Mouse (Mus musculus) layer of hippocampus, adult 11-12 months (tissue): ENCODE data around the gene Chka.
A peak's percentile ranks its signal among the peaks of the same experiment; 100 is the strongest.

ENCODE experiments used
- DNase-seq: peaks from one replicate; pipeline ENCODE4 v3.0.0; 2022; ENCODE audit warnings: low spot score

Gene Chka

DNA sequence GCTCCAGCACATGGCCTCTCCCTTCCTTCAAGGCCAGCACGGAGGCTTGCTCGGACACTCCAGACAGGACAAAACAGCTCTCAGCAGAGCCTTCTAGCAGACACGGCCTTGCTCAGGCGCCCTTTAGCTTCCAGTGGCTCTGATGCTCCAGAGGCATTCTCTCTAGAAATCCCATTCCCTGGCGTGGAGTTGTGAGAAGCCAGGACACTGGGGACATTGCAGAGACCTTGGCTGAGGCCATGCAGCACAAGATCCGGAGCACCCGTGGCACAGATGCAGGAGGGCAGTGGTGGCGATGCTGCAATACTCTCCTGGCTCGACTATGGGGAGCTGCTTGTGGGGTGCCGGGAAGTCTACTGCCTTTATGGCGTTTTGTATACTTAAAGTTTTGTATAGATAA lies 65.2 kb downstream of the Chka start:
- DNase-seq = no peak

DNA sequence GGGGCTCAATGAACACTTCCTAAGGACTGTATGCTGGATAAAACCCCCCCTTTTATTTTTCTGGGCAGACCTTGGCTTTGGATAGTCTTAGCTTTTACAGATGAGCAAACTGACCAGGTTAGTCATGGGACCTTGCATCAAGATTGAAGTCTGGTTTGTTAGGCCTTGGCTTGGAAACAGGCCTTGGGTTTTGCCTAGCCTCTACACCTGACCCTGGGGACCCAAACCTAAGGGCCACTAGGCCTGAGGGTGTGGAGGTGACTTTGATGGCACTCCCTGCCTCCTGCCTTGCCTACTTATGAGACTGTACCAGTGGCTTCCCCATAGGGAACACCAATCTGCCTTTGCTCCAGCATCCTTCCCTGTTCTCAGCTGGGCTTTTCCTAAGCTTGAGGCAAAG lies 68.4 kb downstream of the Chka start:
- DNase-seq = no peak

DNA sequence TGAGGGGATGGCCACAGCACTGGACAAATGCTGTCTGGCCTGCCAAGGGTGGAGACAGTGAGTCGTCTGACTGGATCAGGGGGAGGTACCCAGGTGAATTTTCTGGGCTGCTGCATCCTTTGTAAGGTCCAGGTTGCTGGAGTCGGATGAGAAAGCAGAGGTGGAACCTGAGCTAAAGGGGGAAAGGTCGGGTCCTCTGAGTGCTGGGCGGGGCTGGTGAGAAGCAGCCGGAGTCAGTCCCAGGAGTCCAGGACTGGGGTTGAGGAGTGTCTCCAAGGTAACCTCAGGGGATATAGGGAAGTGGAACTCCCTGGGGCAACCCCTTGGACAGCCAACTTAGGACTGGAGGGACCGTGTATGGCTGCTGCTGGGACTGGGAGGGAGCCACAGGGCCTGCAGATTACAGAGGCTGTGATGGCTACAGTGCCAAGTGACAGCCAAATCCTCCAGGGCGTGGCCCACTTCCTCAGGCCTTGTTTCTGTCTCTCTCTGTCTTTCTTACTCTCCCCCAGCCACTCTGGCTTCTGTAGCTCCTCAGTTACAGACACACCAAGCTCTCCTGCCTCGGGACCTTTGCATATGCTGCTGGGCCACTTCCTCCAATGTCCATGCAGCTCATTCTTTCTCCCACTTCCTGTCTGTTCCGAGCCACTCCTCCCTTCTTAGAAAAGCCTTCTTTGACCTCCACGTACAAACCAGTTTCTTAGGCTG lies 71.2 kb downstream of the Chka start:
- no peak for DNase-seq

DNA sequence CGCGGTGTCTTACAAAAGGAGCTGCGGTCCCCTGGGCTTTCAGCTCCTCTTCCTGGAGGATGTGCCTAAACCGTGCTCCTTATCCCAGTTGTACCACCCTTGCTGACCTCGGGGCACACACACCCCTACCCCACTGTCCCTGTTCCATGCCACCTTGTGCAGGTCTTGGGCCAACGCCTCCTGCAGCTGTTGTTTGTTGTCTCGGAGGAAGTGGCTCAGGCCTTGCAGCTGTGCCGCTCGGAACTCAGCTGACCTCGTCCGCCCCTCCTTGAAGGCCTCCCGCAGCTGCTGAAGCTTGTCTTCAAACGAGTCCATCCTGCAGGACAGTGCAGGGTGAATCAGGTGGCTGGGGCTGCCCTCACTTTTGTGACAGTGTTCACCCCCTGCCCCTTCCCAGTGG lies 72.0 kb downstream of the Chka start:
- no peak for DNase-seq

DNA sequence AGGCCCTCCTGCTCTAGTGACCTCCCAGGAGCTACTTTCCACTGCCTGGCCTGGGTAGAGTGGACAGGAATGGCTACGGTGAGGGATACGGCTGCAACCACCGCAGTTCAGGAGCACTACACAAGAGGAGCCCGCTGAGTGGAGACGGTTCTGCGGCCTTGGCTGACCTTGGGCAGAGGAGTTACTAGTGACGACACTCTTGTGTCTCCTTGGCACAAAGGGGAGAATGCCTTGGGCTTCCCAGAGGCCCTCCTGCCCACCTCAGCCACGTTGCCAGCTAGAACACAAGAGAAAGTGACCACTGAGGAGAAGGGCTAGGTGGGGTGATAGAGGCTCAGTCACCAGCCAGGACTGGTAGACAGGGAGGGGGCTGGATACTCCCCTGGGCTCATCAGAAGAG lies 72.6 kb downstream of the Chka start:
- DNase-seq = no peak

DNA sequence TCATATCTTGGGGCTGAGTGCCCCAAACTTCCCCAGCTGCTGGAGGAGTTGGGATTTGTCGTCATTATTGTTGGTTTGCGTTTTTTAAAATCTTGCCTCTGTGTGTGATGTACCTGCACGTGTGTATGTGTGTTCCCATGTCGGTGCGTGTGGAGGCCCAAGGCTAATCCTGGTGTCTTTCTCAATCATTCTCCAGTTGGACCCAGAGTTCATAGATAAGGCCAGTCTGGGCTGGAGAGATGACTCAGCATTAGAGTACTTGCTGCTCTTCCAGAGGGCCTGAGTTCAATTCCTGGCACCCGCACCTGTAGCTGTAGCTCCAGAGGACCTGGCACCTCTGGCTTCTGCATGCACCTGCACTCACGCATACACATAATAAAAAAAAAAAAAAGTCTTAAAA lies 73.3 kb downstream of the Chka start:
- no peak for DNase-seq

DNA sequence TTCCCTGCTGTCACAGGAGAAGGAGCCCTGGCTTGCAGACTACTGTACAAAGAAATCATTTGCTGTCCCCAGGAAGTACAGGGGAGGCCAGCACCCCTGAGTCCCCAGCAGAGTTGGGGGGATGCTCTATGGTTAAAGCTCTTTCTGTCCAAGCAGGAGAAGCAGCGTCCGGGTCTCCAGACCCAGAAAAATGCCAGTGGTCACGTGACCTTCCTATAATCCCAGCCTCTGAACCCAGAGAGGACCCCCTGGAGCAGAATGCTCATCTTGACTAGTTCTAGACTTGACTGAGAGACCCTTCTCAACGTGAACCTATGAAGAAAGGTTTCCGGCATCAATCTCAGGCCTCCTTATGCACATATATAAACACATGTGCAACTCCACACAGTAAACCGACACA lies 74.3 kb downstream of the Chka start:
- no peak for DNase-seq

DNA sequence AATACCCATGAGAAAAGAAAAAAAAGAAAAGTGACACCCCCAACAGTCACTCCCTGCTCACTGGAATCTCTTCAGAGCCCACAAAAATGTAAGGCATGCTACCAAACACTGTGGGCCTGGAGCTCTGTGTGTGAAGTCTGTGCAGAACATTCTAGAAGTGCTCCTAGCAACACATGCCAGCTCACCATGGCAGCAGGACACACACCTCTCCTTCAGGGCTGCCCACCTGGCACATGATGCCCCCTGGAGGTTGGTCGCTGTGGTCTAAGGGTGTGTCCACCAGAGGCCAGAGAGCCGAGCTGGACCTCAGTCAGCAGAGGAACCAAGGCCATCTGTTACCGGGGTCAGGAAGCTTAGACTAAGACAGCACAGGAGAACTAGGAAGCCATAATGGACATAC lies 74.7 kb downstream of the Chka start:
- no peak for DNase-seq

DNA sequence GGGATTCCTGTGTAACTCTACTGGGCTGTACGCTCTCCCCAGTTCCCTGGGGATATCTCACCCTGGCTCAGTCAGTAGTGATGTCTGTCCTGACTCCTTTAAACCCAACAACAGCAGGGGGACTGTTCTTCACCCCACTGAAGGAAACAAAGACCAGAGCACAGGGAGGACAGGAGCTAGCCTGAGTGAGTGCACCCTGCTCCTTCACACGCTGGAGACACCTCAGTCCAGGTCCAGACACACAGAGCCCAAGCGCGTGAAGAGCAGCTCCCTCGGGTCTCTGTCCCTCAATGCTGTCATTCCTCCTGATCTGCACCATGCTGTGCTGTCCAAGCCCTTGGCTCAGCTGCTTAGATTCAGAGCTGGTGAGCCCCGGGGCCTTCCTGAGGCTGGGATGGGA lies 75.1 kb downstream of the Chka start:
- DNase-seq = no peak

DNA sequence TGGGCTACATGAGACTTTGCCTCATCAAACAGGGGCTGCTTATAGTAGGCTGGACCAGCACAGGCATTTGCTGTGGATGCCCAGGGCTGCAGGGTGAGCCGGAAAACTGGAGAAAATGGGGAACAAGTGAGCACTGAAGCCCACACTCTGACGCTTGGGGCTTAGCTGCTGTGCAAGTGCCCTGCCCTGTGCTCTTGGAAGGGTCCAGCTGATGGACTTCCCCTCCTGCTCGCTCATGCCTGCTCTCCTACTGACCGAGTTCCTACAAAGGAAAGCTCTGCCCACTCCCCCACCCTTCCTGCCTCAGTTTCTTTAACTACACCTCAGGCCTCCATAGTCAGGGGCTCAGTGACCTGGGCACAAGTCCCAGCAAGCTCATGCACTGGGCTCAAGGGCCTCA lies 76.4 kb downstream of the Chka start:
- DNase-seq = no peak

DNA sequence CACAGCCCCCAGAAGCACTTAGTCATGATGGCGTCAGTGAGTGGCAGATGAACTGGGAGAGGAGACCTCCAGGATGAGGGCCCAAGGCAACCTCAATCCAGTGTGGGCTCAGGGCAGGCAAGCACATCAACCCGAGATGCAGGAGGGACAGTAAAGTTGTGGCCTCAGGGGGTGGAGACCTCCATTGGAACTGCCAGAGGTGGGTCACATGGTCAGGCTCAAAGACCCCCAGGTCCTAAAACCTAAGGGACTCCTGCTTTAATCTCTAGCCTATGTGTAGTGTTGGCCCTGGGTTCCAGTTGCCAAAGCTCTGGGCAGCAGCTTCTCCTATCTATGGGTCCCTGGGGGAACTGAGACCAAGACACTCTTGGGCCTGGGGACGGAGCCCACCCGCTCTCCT lies 77.2 kb downstream of the Chka start:
- no peak for DNase-seq

DNA sequence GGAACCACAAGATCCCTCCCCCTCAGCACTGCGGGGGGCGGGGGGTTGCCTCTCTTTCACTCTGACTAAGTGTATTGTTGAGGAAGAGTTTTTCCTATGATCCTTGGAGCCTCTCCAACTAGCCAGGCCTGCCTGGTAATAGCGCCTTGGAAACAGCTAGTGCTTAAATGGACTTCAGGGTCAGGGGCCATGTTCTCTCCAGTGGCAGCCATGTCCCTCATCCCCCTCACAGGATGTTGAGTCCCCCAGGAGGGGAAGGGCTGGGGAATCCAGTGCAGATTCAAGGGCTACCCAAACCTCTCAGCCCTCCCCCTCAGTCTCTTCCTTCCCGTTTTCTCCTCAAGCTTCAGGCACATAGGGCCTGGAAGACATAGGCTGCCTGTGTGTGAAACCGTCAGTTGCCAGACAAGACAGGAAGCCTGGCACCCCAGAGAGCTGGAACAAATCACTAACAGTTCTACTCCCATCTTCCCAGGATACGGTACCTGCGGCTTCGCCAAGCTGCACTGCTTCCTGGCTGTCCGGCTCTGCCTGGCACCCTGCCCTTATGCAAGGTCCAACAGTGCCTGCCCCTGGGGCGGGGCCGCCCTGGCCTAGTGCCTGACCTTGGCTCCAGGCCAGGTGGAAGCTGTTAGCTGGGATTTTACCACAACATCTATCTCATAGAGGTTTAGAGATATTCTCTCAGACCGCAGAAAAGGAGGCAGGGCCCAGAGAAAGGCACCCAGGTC lies 77.8 kb downstream of the Chka start, which contains the start of gene Aldh3b1:
Gene Aldh3b1 (minus strand): TSS at position 598 of the 731 bp plus-strand sequence.
- peak; percentile 83 for DNase-seq

DNA sequence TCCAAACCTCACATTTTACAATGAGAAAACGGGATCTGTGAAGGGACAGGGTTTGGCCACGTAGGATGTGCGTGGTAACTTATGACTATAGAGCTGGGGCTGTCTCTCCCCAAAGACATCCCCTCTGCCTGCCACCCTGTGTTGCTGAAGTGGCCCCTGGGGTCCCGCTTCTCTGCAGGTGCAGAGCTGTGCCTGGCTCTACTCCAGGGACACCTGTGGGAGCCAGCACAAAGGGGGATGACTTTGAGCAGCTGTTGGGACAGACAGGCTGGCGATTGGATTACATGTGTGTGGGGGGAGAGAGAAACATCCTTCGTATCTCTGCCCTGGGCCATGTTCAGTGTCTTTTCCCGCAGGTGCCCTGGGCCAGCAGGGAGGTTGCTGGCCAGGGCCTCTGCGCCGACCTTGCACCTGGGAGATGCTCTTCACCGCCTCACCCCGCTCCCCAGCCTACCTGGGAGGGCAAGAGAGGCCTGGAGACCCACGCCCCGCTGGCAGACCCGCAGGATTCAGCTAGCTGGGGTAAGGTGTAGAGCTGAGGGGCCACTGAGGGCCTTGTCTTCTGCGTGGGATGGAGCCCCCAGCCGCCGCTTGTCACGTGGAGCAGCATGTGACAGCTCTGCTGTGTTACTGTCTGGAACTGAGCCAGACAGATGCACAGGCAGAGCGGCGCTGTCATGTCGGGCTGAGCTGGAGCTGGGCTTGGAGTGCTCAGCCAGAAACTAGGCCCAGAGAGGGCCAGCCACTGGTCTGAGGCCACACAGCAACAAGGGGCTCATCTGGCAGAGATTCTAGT lies 78.9 kb downstream of the Chka start:
- no peak for DNase-seq

DNA sequence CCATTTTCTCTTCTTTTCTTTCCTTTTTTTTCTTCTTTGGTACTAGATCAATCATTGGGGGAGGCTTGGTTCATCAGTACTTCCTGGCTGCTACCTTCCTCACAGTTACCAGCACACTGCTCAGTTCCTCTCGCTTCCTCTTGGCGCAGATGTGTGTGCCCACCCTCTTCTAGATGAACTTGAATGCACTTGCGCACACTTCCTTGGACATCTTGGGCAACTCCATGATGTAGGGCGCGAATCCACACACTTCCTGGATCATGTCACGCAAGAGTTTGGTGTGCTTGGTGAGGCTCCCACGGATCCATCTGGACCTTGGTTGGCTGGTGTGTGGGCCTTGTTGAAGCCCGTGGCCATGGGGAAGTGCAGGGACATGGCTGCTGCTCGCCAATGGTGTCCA lies 80.1 kb downstream of the Chka start:
- no peak for DNase-seq

DNA sequence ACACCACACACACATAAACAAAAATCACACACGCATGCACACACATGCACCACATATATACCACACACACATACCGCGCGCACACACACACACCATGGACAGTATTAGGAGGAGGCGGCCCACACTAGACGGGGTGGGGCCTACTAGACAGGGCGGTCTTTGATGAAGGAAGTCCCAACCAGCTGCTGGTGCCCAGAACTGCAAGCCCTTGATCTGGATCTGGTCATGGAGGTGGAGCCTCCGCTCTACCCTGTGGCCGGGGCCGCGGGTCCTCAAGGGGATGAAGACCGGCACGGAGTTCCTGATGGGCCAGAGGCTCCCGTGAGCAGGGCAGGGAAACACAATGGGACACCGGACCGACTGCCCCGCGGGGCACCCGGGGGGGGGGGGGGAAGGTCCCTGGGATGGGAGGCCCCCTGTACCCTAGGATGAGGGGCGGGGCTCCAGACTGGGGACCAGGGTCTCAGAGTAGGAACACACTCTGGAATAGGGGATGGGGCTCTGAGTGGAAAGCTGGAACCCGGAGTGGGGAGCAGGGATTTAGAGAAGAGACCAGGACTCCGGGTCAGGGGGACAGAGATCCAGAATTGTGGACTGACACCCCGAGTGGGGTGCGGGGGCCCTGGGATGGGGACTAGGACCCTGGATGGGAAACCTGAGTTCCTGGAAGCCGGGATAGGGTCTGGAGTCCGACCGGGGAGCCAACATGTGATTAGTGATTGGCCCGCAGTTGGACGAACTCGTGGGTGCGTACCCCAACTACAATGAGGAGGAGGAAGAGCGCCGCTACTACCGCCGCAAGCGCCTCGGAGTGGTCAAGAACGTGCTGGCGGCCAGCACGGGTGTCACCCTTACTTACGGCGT lies 83.7 kb downstream of the Chka start, which contains the start of gene Unc93b1:
Gene Unc93b1 (plus strand): TSS at position 155 of the 864 bp plus-strand sequence.
- peak; percentile 67 for DNase-seq

DNA sequence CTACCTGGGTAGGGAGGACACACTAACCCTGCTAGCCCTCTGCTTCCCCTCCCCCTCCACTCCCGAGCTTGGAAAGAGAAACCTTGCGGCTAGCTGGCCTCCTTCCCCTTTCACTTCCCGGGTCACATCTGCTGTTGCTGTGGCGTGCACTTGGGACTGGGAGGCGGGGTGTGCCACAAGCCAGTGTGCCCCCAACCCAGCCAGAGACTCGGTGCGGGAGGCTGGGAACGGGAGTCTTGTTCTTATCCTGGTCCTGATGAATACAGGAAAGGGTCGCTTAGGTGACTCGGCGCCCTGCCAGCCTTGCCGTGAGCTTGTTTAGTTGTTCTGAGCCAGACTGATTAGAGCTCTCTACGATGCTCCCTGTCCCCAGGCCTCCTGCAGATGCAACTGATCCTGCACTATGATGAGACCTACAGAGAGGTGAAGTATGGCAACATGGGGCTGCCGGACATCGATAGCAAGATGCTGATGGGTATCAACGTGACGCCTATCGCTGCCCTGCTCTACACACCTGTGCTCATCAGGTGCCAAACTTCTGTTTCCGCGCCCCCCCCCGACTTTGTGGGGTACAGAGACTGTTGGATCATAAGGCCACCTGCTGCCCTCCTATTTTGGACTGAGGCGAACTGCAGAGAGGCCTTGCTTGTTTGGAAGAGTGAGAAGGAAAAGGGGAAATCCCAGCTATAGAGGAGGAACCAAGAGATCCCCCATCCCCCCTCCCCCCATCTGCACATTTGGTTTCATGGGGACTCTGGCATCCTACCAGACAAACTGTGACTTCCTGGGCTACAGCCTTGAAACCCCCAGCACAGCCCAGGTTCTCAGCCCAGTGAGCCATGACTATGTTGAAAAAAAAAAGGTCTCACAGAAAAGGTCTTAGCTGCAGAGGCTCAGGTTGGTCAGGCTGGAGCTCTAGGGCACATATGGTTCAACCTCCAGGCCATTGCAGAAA lies 84.6 kb downstream of the Chka start:
- peak; percentile 67 for DNase-seq

DNA sequence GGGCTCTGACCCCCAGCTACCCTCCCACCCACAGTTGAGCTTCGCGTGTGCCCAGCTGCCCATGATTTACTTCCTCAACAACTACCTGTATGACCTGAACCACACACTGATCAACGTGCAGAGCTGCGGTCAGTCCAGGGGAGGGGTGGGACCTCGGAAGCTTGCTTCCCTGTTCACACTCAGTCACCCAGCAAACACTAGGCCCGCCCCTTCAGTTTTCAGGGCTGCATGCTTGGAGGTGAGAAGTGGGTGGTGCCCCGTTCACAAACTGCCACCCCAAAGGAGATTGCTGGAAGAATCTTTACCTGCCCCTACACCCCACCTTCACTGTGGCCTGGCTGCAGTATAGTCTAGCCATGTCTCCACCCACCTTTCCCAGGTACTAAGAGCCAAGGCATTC lies 90.7 kb downstream of the Chka start:
- DNase-seq = no peak

DNA sequence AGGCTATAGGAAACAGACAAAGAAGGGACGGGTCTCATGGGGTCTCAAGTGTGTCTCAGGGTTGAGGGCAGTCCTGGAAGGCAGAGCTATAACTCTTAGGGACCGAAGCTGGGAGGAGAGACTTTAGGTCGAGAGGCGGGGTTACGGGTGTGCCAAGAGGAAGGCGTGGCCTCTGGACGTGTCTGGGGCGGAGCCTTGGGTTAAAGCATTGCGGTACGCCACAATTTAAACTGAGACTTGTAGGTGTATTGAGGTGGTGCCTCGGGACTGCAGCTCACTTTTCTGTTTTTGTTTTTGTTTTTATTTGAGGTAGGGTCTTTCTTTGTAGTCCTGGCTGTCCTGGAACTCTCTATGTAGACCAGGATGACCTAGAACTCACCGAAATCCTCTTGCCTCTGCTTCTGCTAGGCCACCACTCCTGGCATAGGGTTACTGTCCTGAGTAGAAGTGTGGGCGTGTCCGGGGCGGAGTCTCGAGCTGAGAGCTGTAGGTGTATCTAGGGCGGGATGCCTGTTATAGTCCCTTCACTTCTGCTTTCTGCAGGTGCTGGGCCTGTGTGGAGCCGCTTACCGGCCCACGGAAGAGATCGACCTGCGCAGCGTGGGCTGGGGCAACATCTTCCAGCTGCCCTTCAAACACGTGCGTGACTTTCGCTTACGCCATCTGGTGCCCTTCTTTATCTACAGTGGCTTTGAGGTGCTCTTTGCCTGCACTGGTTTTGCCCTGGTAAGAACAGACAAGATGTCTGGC lies 91.6 kb downstream of the Chka start:
- DNase-seq = no peak
